In genomic region chr8:109059152-109059551, GRCm38 (mm10) we compare ENCODE assay signal across 31 mouse cellular contexts.
A peak's percentile ranks its signal among the peaks of the same experiment; 100 is the strongest.
DNase-seq lines count a peak whose midpoint lies in the region; ATAC-seq lines count a peak whose summit lies in the region.
"Had no signal": no experiment of that assay in that cellular context is flagged by ENCODE, and none has a peak within 500 bp of the region (broad histone marks: within the 10 kb centered on the region; RNA-seq: fewer than 3 reads in every experiment).

No protein-coding gene starts in this region.

- H3K36me3 ChIP-seq in midbrain, embryonic 13.5 days: no peaks in the 10 kb centered on the region
- no peaks in the 10 kb centered on the region for H3K36me3 ChIP-seq in midbrain, embryonic 11.5 days (ENCODE audit: control insufficient read depth, insufficient read depth, low read length)
- H3K36me3 ChIP-seq: embryonic facial prominence, embryonic 13.5 days; forebrain, embryonic 12.5 days; heart, embryonic 12.5 days; hindbrain, embryonic 12.5 days; limb, embryonic 13.5 days; liver, embryonic 12.5 days; midbrain, embryonic 12.5 days had no signal

- H3K27me3 ChIP-seq in midbrain, embryonic 13.5 days: no peaks in the 10 kb centered on the region
- H3K27me3 ChIP-seq in midbrain, embryonic 11.5 days (ENCODE audit: control insufficient read depth, insufficient read depth, low read length): no peaks in the 10 kb centered on the region
- H3K27me3 ChIP-seq: embryonic facial prominence, embryonic 13.5 days; forebrain, embryonic 12.5 days; heart, embryonic 12.5 days; hindbrain, embryonic 12.5 days; limb, embryonic 13.5 days; liver, embryonic 12.5 days; midbrain, embryonic 12.5 days had no signal

- 77% methylated on average over 5 of the region's 5 CpGs for WGBS in midbrain, embryonic 13.5 days
- whole genome bisulfite sequencing in midbrain, embryonic 11.5 days: 83% methylated on average over 5 of the region's 5 CpGs

- no peak overlapping the region for H3K9ac ChIP-seq in midbrain, embryonic 13.5 days (replicated peaks)
- H3K9ac ChIP-seq in midbrain, embryonic 11.5 days (ENCODE audit: low read length): no peak overlapping the region
- H3K9ac ChIP-seq: embryonic facial prominence, embryonic 13.5 days; forebrain, embryonic 12.5 days; heart, embryonic 12.5 days; hindbrain, embryonic 12.5 days; limb, embryonic 13.5 days; liver, embryonic 12.5 days; midbrain, embryonic 12.5 days had no signal

- H3K4me3 ChIP-seq in midbrain, embryonic 13.5 days (replicated peaks): 0 out of 2 replicates have a peak overlapping the region, but pooled peaks have one; percentile 14
- H3K4me3 ChIP-seq in midbrain, embryonic 11.5 days (ENCODE audit: low read depth, low read length): no peak overlapping the region
- H3K4me3 ChIP-seq: embryonic facial prominence, embryonic 13.5 days; erythroblast, embryonic 14.5 days; forebrain, embryonic 12.5 days; heart, embryonic 12.5 days; hindbrain, embryonic 12.5 days; layer of hippocampus, adult 2 months; limb, embryonic 13.5 days; liver, embryonic 12.5 days; midbrain, embryonic 12.5 days had no signal

- DNase-seq in midbrain, embryonic 11.5 days (ENCODE audit: low spot score, missing footprints): no peak
- peak; percentile 67 for DNase-seq in ES-CJ7 (ENCODE audit: low read depth, low spot score)
- DNase-seq in R1 (ENCODE audit: low read depth, low spot score): peak; percentile 78
- DNase-seq in retina, postnatal 1 day: peak; percentile 31
- DNase-seq in right cerebral cortex, postnatal 4 days: no peak
- DNase-seq in B cell, adult 2 months: no peak
- DNase-seq: adrenal gland, adult 2 months; cerebellum, adult 8-10 months; cerebellum, postnatal 36 days; embryo, embryonic 11 days; gastrocnemius, postnatal 10 days; heart, adult 11 months; heart, postnatal 10 days; kidney, adult 2 months; kidney, postnatal 25 days; lung, adult 18-20 months; lung, postnatal 10 days; right cerebral cortex, postnatal 14 days; spleen, adult 18-20 months; thymus, postnatal 25 days had no signal

- no peak overlapping the region for H3K27ac ChIP-seq in midbrain, embryonic 13.5 days
- H3K27ac ChIP-seq in midbrain, embryonic 11.5 days (ENCODE audit: low read depth, low read length): no peak overlapping the region
- H3K27ac ChIP-seq: embryonic facial prominence, embryonic 13.5 days; forebrain, embryonic 12.5 days; hindbrain, embryonic 12.5 days; layer of hippocampus, adult 2 months; limb, embryonic 13.5 days; liver, embryonic 12.5 days; midbrain, embryonic 12.5 days had no signal

- H3K4me2 ChIP-seq in midbrain, embryonic 13.5 days (replicated peaks): no peak overlapping the region; the same call in 1 of the 2 replicates
- H3K4me2 ChIP-seq in midbrain, embryonic 11.5 days: no peak overlapping the region
- H3K4me2 ChIP-seq: embryonic facial prominence, embryonic 13.5 days; forebrain, embryonic 12.5 days; heart, embryonic 12.5 days; hindbrain, embryonic 12.5 days; limb, embryonic 13.5 days; liver, embryonic 12.5 days; midbrain, embryonic 12.5 days had no signal

- H3K4me1 ChIP-seq in midbrain, embryonic 13.5 days (replicated peaks): no peaks in the 10 kb centered on the region
- H3K4me1 ChIP-seq in midbrain, embryonic 11.5 days (ENCODE audit: control insufficient read depth, insufficient read depth, low read length): no peaks in the 10 kb centered on the region
- H3K4me1 ChIP-seq: embryonic facial prominence, embryonic 13.5 days; forebrain, embryonic 12.5 days; heart, embryonic 12.5 days; hindbrain, embryonic 12.5 days; liver, embryonic 12.5 days; midbrain, embryonic 12.5 days had no signal

- ATAC-seq in midbrain, embryonic 13.5 days: no peak
- no peak for ATAC-seq in midbrain, embryonic 11.5 days (ENCODE audit: low FRiP score)
- ATAC-seq: inflammation-experienced regulatory T-cells, adult 6 months; liver, embryonic 12.5 days had no signal

- H3K9me3 ChIP-seq in midbrain, embryonic 13.5 days: no peaks in the 10 kb centered on the region
- H3K9me3 ChIP-seq in midbrain, embryonic 11.5 days (ENCODE audit: control insufficient read depth, low read length): no peaks in the 10 kb centered on the region
- H3K9me3 ChIP-seq: embryonic facial prominence, embryonic 13.5 days; forebrain, embryonic 12.5 days; heart, embryonic 12.5 days; hindbrain, embryonic 12.5 days; liver, embryonic 12.5 days; midbrain, embryonic 12.5 days had no signal

Comparison
In these comparisons a context has a peak if more than half of its experiments do, and no peak if none do; other contexts are left out.
1. DNase-seq: peak in ES-CJ7 (single experiment), R1 (single experiment) and retina, postnatal 1 day (single experiment); none in midbrain, embryonic 11.5 days (single experiment), right cerebral cortex, postnatal 4 days (single experiment) and B cell, adult 2 months (0 of 2).